Mouse (Mus musculus) embryonic fibroblast, embryonic 13.5 days (primary cell): ENCODE data around the gene Myo1d.

Experiments used
- CTCF ChIP-seq: IDR thresholded peaks from 2 replicates; pipeline ENCODE4 v1.5.1; 2011; ENCODE audit warnings: mild to moderate bottlenecking, control low read depth, low read length, moderate library complexity, borderline replicate concordance; ENCODE audit not compliant: insufficient read depth
- POLR2A ChIP-seq: IDR thresholded peaks from 2 replicates; pipeline ENCODE4 v1.6.1; 2011; ENCODE audit warnings: low read depth, mild to moderate bottlenecking, control low read depth, low read length, moderate library complexity

GRCm38 (mm10) chr11:80673013-80673412 lies 106.8 kb downstream of the Myo1d start:
- TF ChIP-seq CTCF, result no peak
- no peak for TF ChIP-seq POLR2A
